Mouse (Mus musculus) intestine, embryonic 16.5 days (tissue): Measurements from ENCODE around the gene Dclk1. TPM values are rescaled to one million over a fixed set of nuclear protein-coding genes. Genes with fewer than 3 reads are reported as not detected.

ENCODE experiments used
- ATAC-seq: fragments of 200-750 bp; cut with Nextera tagmentation; 2 replicates; pipeline ENCODE4 v1.8.0; 2017; ENCODE audit warnings: moderate TSS enrichment, moderate library complexity
- H3K27ac ChIP-seq: fragments of 300-500 bp; sonication (generic); 2 replicates; pipeline ENCODE4 v1.5.1; 2014; ENCODE audit warnings: mild to moderate bottlenecking, low read length
- H3K27me3 ChIP-seq: fragments of 300-500 bp; sonication (generic); replicated peaks from 2 replicates; pipeline ENCODE4 v1.6.1; 2014; ENCODE audit warnings: low read length, control low read depth, mixed read lengths; ENCODE audit not compliant: control insufficient read depth, insufficient read depth
- H3K36me3 ChIP-seq: fragments of 300-500 bp; sonication (generic); 2 replicates; pipeline ENCODE4 v1.6.1; 2014; ENCODE audit warnings: low read length, control low read depth; ENCODE audit not compliant: control insufficient read depth, insufficient read depth
- H3K4me1 ChIP-seq: fragments of 300-500 bp; sonication (generic); 2 replicates; pipeline ENCODE4 v1.6.1; 2014; ENCODE audit warnings: low read length, control low read depth, mixed read lengths; ENCODE audit not compliant: control insufficient read depth, insufficient read depth
- H3K4me2 ChIP-seq: fragments of 300-500 bp; sonication (generic); 2 replicates; pipeline ENCODE4 v1.6.1; 2014; ENCODE audit warnings: low read depth, low read length, control low read depth
- H3K4me3 ChIP-seq: fragments of 300-500 bp; sonication (generic); 2 replicates; pipeline ENCODE4 v1.5.1; 2014; ENCODE audit warnings: mild to moderate bottlenecking, low read length
- H3K9ac ChIP-seq: fragments of 300-500 bp; sonication (generic); 2 replicates; pipeline ENCODE4 v1.6.1; 2014; ENCODE audit warnings: low read depth, low read length
- H3K9me3 ChIP-seq: fragments of 300-500 bp; sonication (generic); 2 replicates; pipeline ENCODE4 v1.6.1; 2016; ENCODE audit warnings: low read length, control low read depth; ENCODE audit not compliant: control insufficient read depth
- WGBS: fragments of 180-500 bp; shearing (Covaris S2); extraction: QIAGEN DNeasy Blood & Tissue Kit; methylation state at CpG from one replicate; pipeline ENCODE4 v1.1.7; 2014; 5-methylcytosine and 5-hydroxymethylcytosine counted together
- polyA plus RNA-seq: library from polyadenylated mRNA; unstranded; fragments of >200 nt; fragmentation: Nextera tagmentation; extraction: Ambion mirVana; gene quantifications from 2 replicates; pipeline ENCODE4 v1.2.1, GENCODE M21; 2015

Dclk1 gene
- polyA plus RNA-seq, 1 experiment from 2014 or later: 11.6 TPM

- Histone ChIP-seq H3K36me3 (no peaks in the 10 kb centered on the region), H3K4me3 (no peak overlapping the region), H3K27ac (no peak overlapping the region), H3K27me3 (no peaks in the 10 kb centered on the region), H3K9me3 (no peaks in the 10 kb centered on the region), H3K4me2 (no peak overlapping the region), H3K4me1 (no peaks in the 10 kb centered on the region), H3K9ac (no peak overlapping the region)
- 88% methylated on average over 7 of the region's 7 CpGs for WGBS
- no peak for ATAC-seq
These were observed 95.5 kb downstream of the Dclk1 start for GRCm38 (mm10) chr3:55337671-55338070.

GRCm38 (mm10) chr3:55342445-55342844 lies 100.3 kb downstream of the Dclk1 start:
- Histone ChIP-seq H3K27ac (no peak overlapping the region), H3K4me1 (peaks cover 2% of the 10 kb centered on the region; the same call in 1 of the 2 replicates), H3K36me3 (no peaks in the 10 kb centered on the region), H3K27me3 (no peaks in the 10 kb centered on the region), H3K9me3 (no peaks in the 10 kb centered on the region), H3K9ac (no peak overlapping the region), H3K4me2 (no peak overlapping the region), H3K4me3 (no peak overlapping the region)
- WGBS: 85% methylated on average over 4 of the region's 4 CpGs
- ATAC-seq: no peak

GRCm38 (mm10) chr3:55347371-55348025 lies 105.3 kb downstream of the Dclk1 start:
- ATAC-seq: no peak
- Histone ChIP-seq H3K4me2 (no peak overlapping the region), H3K9ac (no peak overlapping the region), H3K4me3 (no peak overlapping the region), H3K27me3 (no peaks in the 10 kb centered on the region), H3K4me1 (peaks cover 4% of the 10 kb centered on the region; the same call in 1 of the 2 replicates), H3K27ac (no peak overlapping the region), H3K9me3 (no peaks in the 10 kb centered on the region), H3K36me3 (no peaks in the 10 kb centered on the region)
- 28% methylated on average over 16 of the region's 16 CpGs for WGBS

- Histone ChIP-seq H3K27me3 (no peaks in the 10 kb centered on the region), H3K9me3 (no peaks in the 10 kb centered on the region), H3K4me1 (peaks cover 4% of the 10 kb centered on the region; the same call in 1 of the 2 replicates), H3K9ac (no peak overlapping the region), H3K27ac (no peak overlapping the region), H3K4me2 (no peak overlapping the region), H3K4me3 (no peak overlapping the region), H3K36me3 (no peaks in the 10 kb centered on the region)
- WGBS: 88% methylated on average over 5 of the region's 5 CpGs
- no peak for ATAC-seq
These were observed 105.8 kb downstream of the Dclk1 start for GRCm38 (mm10) chr3:55348026-55348390.

- no peak for ATAC-seq
- 86% methylated on average over 2 of the region's 2 CpGs for WGBS
- no peak overlapping the region for H3K4me2 ChIP-seq
- H3K4me3 ChIP-seq: no peak overlapping the region
- H3K27ac ChIP-seq: no peak overlapping the region
- H3K36me3 ChIP-seq: no peaks in the 10 kb centered on the region
- H3K9ac ChIP-seq: no peak overlapping the region
- H3K9me3 ChIP-seq: no peaks in the 10 kb centered on the region
- no peaks in the 10 kb centered on the region for H3K27me3 ChIP-seq
- H3K4me1 ChIP-seq: peaks cover 7% of the 10 kb centered on the region; the same call in 1 of the 2 replicates
These were observed 108.0 kb downstream of the Dclk1 start for GRCm38 (mm10) chr3:55350194-55350593.

GRCm38 (mm10) chr3:55351281-55352052 lies 109.3 kb downstream of the Dclk1 start:
- no peaks in the 10 kb centered on the region for H3K36me3 ChIP-seq
- no peak for ATAC-seq
- no peak overlapping the region for H3K4me3 ChIP-seq
- WGBS: 52% methylated on average over 13 of the region's 13 CpGs
- no peaks in the 10 kb centered on the region for H3K9me3 ChIP-seq
- no peak overlapping the region for H3K9ac ChIP-seq
- H3K4me1 ChIP-seq: peaks cover 7% of the 10 kb centered on the region; the same call in 1 of the 2 replicates
- no peak overlapping the region for H3K27ac ChIP-seq
- H3K4me2 ChIP-seq: no peak overlapping the region
- H3K27me3 ChIP-seq: no peaks in the 10 kb centered on the region

GRCm38 (mm10) chr3:55352529-55352928 lies 110.4 kb downstream of the Dclk1 start:
- Histone ChIP-seq H3K4me2 (no peak overlapping the region), H3K36me3 (no peaks in the 10 kb centered on the region), H3K9ac (no peak overlapping the region), H3K9me3 (no peaks in the 10 kb centered on the region), H3K27me3 (no peaks in the 10 kb centered on the region), H3K4me3 (no peak overlapping the region), H3K27ac (no peak overlapping the region), H3K4me1 (peaks cover 5% of the 10 kb centered on the region; the same call in 1 of the 2 replicates)
- ATAC-seq: no peak
- WGBS: 79% methylated on average over 14 of the region's 14 CpGs

GRCm38 (mm10) chr3:55353169-55353568 lies 111.0 kb downstream of the Dclk1 start:
- 77% methylated on average over 9 of the region's 9 CpGs for WGBS
- H3K27ac ChIP-seq: no peak overlapping the region
- no peak for ATAC-seq
- H3K9ac ChIP-seq: no peak overlapping the region
- no peaks in the 10 kb centered on the region for H3K9me3 ChIP-seq
- no peak overlapping the region for H3K4me2 ChIP-seq
- no peaks in the 10 kb centered on the region for H3K36me3 ChIP-seq
- H3K4me3 ChIP-seq: no peak overlapping the region
- no peaks in the 10 kb centered on the region for H3K27me3 ChIP-seq
- H3K4me1 ChIP-seq: peaks cover 3% of the 10 kb centered on the region; the same call in 1 of the 2 replicates

GRCm38 (mm10) chr3:55353909-55354511 lies 111.8 kb downstream of the Dclk1 start:
- peaks cover 3% of the 10 kb centered on the region; the same call in 1 of the 2 replicates for H3K4me1 ChIP-seq
- no peaks in the 10 kb centered on the region for H3K27me3 ChIP-seq
- H3K36me3 ChIP-seq: no peaks in the 10 kb centered on the region
- no peak overlapping the region for H3K9ac ChIP-seq
- no peak overlapping the region for H3K4me2 ChIP-seq
- ATAC-seq: peak; percentile 68
- no peak overlapping the region for H3K27ac ChIP-seq
- 48% methylated on average over 13 of the region's 13 CpGs for WGBS
- no peaks in the 10 kb centered on the region for H3K9me3 ChIP-seq
- no peak overlapping the region for H3K4me3 ChIP-seq
